Mouse (Mus musculus): ENCODE results near the gene Ilkap. TPM values are rescaled to one million over a fixed set of nuclear protein-coding genes. Genes with fewer than 3 reads are reported as not detected.
A peak's percentile ranks its signal among the peaks of the same experiment; 100 is the strongest.

Ilkap gene
- total RNA-seq, 2 experiments from 2014 or later: 163 to 199 TPM

DNA sequence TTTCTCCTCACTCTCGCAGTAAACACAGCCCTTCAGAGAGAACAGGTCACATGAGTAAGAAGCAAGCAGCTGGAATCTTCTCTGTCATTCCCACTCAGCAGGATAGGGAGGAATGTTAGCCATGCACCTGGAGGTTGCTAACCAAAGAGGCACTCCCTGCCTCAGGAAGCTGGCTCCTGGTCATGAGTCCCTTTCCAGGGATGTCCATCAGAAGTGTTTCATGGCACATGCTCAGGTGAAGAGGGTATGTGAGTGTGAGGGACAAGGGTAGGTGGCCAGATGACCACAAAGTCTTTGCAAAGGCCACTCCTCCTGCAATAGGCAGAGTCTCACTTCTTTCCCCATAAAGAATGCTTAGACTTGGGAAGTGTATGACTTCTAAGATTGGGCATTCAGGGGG is 19.4 kb upstream of the Ilkap start:
- ATAC-seq (replicated peaks; ENCODE audit: low FRiP score, low TSS enrichment, poor library complexity, severe bottlenecking): no peak

DNA sequence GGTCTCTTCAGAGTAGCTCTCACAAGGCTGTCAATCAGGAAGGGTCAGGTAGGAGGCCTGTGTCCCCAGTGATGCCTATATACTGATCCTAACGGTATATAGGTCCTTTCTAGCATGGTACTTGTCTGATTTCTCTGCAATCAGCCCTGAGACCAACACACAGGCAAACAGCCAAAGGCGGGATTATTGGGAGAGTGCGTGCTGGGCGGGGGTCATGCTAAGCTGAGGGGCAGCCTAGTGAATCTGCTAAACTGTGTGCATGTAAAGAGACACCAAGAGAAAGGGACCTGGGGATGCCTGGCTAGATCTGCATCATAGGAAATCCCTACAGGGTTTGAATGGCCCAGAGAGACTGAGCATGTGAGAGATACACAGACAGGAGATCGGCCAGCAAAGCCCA is 16.7 kb upstream of the Ilkap start:
- no peak for ATAC-seq (replicated peaks; ENCODE audit: low FRiP score, low TSS enrichment, poor library complexity, severe bottlenecking)

DNA sequence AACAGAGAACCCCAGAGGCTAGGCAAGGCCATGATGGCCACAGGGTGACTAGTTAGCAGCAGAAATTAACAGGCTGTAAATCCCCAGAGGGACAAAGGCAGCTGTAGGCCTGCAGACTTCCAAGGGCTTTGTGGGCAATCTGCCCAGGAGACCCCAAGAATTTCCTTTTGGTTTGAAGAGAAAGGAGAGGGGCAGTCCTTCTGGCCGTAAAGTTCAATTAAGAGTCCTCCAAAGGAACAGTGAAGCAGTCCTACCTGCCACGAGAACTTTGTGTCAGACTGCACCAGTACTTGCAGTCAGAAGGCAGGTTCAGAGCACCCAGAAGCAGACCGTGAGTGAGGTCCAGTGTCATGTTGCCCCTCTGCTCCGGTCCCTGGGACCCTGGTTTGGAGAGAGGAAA is 16.3 kb upstream of the Ilkap start:
- no peak for ATAC-seq (replicated peaks; ENCODE audit: low FRiP score, low TSS enrichment, poor library complexity, severe bottlenecking)

DNA sequence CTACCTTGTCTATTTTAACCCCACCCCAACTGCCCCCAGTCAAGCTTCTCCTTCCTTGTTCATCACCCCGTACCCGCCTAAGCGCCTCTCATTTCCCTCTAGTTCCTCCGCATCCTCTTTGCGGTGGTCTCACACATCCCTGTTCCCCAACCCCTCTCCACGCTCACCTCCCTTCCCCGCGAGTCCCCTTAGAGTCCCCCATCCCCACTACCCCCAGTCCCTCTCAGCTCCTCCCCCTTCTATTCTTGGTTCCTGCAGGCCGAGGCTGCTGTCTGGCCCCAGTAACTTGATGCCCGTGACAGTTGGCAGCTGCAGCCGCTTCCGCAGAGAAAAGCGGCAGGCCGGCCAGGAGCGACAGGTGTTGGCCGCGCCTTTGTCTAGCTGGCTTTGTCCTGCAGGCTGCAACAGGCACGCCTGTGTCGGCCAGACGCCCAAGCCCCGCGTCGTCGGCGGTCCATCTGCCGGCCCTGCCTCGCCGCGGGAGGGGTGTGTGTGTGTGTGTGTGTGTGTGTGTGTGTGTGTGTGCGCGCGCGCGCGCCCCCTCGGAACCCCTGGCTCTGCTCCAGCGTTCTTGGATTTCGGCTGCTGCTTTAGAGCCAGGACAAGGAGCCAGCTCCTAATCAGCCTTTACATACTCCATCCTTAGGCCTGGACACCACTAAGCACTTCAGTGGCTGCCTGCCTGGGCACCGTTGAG is 15.4 kb upstream of the Ilkap start, which contains the start of gene Hes6:
Gene Hes6, minus strand, starts transcription at position 141 of the 697 bp plus-strand sequence.
- no peak for ATAC-seq (replicated peaks; ENCODE audit: low FRiP score, low TSS enrichment, poor library complexity, severe bottlenecking)

DNA sequence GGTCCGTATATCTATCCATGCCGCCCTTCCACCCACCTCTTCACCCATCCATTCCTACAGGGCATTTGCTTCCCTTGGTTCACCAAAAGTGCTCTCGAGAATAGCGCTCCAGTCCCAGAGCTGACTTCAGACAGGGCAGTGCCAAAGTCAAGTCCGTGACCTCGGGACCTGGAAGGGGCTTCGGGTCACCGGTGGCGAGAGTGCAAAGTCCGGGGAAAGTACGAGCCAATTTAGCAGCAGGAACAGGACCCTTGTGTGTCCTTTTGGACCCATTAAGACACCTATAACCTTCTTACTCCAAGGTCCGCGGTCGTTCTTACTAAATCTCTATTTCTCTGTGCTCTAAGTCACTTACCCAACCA is 14.9 kb upstream of the Ilkap start:
- ATAC-seq (replicated peaks; ENCODE audit: low FRiP score, low TSS enrichment, poor library complexity, severe bottlenecking): no peak

DNA sequence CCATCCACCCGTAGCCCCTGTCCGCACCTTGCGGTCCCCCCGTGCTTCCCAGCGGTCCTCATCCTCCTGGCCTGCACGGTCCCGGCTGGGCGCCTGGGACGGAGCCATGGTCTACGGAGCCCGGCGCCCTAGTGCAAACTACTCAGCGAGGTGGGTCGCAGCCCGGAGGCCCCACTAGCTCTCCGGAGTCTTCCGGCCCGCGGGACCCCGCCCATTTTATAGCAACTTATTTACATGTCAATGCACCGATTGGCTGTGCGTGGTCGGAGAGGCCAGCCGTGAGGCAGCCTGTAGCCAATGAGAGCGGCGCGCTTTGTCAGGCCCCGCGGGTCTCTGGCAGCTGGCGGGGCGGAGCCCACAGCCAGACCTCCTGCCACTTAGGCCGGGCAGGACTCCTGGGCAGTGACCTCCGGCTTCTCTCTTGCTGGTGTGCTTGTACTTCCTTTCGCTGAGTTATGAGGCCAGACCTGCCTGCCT is 14.5 kb upstream of the Ilkap start:
- peak; percentile 95 for ATAC-seq (replicated peaks; ENCODE audit: low FRiP score, low TSS enrichment, poor library complexity, severe bottlenecking)

DNA sequence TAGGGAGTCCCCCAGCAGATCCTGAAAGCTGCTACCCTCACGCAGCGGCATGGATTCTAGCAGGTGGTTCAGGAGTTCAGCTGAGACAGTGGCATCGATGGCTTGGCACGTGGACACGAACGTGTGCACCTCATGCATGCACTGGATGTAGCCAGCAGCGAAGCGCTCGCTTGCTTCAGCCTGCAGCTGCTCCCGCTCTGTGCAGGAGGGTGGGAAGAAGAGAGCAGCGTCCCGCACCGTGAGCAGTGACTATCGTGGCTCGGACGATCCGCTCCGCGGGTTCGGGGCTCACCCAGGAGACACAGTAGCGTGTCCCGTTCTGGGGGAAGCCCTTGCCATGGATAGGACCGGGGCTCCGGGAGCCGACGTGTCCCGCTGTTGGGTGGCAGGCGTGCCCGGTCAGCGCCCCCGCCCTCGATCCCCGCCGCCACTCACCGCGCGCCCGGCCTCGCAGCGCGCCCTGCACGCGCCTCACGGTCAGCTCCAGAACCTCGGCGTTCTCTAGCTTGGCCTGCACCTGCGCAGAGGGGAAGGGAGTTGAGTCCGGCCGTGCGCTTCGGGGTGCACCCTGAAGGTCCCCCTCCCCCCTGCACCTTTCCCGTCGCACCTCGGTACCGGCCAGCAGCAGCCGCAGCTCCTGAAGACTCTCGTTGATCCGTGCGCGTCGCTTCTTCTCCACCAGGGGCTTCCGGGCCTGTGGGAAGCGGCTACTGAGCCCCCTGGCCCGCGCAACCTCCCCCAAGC is 13.8 kb upstream of the Ilkap start:
- peak; percentile 6 for ATAC-seq (replicated peaks; ENCODE audit: low FRiP score, low TSS enrichment, poor library complexity, severe bottlenecking)

DNA sequence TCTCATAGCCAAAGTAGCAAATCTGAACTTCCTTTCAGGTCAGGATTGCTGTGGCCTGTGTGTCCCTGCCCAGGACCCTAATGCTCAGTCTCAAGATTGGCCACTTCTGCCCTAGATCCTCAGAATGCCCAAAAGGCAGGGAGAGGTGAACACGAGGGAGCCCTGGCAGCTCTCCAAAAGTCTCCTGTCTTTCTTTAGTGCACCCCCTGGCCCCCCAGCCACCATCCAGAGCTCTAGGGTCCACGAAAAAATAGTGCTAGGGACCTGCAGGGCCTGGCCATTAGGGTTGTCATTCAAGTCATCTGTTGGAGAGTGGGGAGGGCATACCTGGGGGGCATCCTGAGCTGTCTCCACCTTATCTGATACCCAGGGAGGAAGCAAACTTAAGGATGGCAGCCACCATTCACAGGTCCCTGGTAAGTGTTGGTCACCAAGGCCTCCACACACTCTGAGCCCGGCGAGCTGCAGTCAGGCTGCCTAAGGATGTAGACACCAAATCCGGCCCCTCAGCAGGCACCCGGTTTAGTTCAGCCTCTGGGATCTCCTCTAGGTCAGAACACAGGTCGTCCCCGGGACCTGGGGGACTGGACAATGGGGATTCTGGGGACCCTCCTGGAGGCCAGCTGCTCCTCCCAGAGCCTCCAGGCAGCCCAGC is 13.1 kb upstream of the Ilkap start:
- no peak for ATAC-seq (replicated peaks; ENCODE audit: low FRiP score, low TSS enrichment, poor library complexity, severe bottlenecking)

DNA sequence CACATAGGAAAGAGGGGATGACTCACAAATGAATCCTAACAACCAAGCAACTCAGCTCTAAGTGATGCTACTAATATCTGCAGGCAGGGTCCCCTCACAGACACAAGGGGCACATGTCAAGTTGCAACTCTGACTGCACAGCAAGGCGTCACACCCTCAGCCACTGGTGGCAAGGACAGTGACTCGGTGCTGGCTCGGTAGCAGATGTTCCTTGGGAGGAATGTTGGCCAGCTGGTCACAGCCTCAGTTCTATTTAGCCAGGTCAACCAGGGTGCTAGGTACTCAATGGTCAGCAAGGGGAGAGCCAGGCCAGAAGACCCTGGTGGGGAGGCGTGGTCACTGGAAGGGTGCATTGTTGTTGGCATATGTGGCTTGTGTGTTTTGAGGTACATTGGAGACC is 9.2 kb upstream of the Ilkap start:
- ATAC-seq (replicated peaks; ENCODE audit: low FRiP score, low TSS enrichment, poor library complexity, severe bottlenecking): no peak

DNA sequence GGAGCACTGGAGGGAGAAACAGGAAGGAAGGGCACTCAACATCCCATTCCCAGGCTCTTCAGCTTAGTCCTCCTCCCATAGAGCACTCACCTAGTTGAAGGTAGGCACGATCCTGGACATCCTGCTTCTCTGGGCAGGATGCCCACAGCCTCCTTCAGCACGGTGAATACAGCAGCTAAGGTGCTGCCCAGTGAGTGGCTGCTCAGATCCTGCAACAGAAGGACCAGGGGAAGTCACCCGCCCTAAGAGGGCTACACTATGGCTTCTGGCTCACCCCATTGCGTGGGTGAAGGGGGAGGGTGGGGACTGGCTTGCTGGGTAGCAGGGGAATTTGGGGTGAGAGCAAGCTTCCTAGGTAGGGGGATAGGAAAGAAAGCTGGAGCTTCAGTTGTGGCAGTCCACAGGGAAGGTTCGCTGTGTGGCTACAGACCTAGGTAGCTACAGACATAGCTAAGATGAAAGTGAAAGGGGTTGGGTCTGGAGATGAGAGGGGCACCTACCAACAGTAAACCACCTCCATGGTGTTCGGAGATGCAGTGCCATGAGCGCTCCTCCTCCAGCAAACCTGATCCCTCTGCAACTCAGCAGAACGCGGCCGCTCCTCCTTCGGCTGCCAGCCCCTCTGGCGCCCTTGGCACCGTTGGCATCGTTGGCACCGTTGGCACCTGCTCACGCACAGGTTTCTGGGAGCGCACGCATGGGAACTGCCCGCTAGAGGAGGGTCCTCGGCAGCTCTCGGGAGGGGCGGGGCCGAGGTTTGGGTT is 7.0 kb upstream of the Ilkap start:
- ATAC-seq (replicated peaks; ENCODE audit: low FRiP score, low TSS enrichment, poor library complexity, severe bottlenecking): 0 out of 2 replicates have a peak, but pooled peaks have one; percentile 34

DNA sequence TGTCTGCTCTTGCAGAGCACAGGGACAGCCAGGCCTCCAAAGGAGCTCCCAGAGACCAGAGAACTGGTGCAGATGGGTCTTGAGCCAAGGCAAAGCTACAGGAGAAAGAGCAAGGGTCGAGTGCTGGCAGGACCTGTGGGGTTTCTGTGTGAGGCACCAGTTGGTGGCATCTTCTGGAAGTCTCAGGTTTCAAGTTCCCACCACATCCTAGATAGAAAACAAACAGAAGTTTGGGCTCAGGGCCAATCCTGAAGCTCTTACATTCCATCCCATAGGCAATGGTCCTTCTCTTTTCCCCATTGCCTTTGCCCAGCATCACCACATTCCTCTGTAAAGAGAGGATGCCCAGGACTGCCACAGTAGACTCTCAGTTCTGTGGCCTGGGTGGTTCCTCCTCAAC is 6.4 kb upstream of the Ilkap start:
- no peak for ATAC-seq (replicated peaks; ENCODE audit: low FRiP score, low TSS enrichment, poor library complexity, severe bottlenecking)

DNA sequence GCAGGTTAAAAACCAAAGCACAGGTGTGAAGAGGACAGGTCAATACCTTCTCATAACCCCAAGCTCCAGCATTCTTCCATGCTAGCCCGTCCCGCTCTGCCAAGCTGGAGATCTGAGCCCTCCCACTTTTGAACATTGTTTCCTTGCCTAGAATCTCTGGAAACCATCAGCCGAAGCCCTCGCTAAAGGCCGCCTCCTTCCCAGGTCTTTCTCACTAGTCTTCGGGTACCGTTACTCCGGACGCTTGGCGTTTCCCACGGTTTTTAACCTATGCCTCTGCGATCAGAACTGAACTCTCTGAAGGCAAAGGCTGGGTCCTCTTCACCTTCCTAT is 722 bp downstream of the Ilkap start:
- peak; percentile 36 for ATAC-seq (replicated peaks; ENCODE audit: low FRiP score, low TSS enrichment, poor library complexity, severe bottlenecking)

DNA sequence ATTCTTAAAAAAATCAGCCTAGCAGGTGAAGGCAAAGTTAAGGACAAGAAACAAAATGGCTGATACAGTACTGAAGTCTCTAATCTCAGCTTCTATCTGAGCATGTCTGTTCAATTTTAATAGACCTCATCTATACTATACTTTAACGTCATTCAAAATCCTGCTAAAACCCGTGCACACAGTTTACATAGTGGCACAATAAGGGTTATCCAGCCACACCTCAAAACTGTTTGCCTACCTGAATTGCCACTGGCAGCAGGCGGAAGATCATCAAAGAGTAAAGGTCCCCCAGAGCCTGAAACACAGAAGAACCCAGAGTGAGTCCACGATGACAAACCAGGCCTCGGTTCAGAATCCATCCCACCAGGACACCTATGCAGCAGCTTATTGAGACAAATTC is 8.2 kb downstream of the Ilkap start:
- no peak for ATAC-seq (replicated peaks; ENCODE audit: low FRiP score, low TSS enrichment, poor library complexity, severe bottlenecking)

DNA sequence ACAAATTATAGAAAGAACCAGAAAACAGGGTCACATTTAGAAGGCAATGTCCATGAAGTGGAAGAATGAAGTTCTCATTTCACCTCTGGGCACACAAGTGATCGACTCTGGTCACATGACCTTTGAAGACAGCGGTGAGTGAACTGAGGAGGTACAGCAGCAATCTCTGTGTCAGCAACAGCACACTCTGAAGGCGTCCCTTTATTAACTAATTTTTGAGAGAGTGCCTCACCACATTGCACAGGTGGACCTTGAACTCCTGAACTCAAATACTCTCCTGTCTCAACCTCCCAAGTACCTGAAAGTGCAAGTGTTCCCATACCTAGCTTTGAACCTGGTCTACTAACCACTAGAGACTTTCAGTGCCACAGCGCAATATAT is 17.5 kb downstream of the Ilkap start:
- ATAC-seq (replicated peaks; ENCODE audit: low FRiP score, low TSS enrichment, poor library complexity, severe bottlenecking): no peak

DNA sequence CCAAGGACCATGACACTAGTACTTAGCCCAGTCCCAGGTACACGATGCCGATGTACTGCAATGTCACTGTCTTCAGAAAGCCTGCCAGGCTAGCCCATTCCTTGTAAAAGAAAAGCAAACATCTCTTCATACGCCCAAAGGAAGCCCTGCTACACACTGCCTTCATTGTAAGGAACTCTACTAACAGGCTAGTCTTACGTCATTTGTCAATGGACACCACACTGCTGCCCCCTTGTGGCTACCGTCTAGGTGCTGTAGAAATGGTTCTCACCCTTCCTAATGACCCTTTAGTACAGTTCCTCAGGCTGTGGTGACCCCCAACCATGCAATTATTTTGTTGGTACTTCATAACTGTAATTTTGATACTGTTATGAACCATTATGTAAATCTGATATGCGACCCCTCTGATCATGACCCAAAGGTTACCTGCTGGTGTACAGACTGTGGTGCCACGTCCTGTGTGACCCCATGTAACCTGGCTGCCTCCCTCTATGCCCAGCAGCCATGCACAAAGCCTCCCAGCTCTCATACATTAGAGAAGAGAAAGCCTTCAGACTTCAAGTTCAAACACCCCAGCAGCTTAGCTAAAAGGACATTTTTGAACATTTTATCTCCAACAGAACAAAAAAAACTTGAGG is 18.0 kb downstream of the Ilkap start:
- peak; percentile 88 for ATAC-seq (replicated peaks; ENCODE audit: low FRiP score, low TSS enrichment, poor library complexity, severe bottlenecking)

DNA sequence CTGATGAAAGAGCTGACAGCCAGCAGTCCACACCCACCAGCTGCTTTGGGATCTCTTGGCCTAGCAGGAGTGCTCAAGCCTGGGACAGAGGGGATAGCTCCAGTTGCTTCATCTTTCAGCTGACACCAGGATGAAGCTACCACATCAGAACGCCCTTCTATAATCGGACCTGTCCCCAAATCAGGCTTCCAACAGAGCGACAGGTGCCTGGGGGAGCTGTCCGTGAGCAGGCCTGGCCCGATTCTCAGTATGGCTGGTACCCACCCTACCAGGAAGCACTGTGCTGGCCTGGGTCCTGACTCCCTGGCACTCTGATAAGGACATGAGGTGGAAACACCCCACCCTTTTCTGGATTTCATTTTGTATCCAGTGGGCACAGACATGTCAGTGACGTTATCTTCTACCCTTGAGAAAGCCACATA is 25.2 kb downstream of the Ilkap start:
- peak; percentile 87 for ATAC-seq (replicated peaks; ENCODE audit: low FRiP score, low TSS enrichment, poor library complexity, severe bottlenecking)

DNA sequence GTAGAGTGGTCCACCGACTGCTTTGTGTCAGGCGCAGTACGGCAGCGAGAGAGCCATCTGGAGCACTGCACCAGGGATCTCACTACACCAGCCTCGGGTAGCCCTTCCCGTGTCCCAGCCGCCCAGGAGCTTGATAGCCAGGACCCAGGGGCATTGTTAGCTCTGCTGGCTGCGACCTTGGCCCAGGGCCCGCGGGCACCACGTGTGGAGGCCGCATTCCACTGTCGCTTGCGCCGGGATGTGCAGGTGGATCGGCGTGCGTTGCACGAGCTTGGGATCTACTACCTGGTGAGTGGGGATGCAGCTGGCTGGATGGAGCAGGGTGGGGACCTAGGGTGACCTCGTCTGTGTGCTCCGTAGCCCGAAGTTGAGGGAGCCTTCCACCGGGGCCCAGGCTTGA is 28.6 kb downstream of the Ilkap start:
- ATAC-seq (replicated peaks; ENCODE audit: low FRiP score, low TSS enrichment, poor library complexity, severe bottlenecking): no peak

DNA sequence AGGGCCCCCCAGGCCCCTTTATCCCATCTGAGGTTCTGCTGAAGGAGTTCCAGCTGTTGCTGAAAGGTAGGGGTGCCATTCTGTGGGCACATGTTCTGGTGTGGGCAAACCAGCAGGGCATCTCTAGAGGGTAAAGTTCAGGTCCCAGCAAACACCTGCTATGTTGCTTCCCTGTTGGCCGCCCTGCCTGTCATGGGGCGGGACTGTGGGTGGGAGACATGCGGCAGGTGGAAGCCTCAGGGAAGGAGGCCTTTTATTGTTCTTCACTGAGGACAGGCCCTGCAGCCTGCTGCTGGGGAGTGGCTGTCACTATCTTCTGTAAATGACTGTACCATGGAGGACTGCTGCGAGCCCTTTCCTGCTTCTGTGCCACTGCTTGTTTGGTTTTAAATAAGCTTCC is 29.2 kb downstream of the Ilkap start:
- ATAC-seq (replicated peaks; ENCODE audit: low FRiP score, low TSS enrichment, poor library complexity, severe bottlenecking): no peak

DNA sequence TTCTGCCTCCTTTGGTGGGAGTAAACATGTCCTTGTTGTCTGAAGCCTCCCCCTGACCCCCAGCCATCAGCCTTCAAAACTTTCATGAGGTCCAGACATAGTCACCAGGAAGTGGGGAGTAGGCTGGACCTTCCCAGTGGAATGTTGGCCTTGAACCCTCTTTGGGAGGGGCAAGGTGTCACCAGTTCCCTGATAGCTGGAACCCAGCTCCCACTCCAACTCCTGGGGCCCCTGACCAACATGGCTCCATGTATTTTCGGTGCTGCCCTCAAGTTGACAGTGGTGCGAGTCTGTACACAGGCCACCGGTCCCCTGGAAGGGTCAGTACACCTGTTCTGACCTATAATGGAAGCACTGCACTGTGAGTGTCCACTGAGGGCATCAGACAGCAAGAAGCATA is 31.3 kb downstream of the Ilkap start:
- no peak for ATAC-seq (replicated peaks; ENCODE audit: low FRiP score, low TSS enrichment, poor library complexity, severe bottlenecking)
